Mouse (Mus musculus): Measurements from ENCODE around the gene Mpv17.

Gene Mpv17

DNA sequence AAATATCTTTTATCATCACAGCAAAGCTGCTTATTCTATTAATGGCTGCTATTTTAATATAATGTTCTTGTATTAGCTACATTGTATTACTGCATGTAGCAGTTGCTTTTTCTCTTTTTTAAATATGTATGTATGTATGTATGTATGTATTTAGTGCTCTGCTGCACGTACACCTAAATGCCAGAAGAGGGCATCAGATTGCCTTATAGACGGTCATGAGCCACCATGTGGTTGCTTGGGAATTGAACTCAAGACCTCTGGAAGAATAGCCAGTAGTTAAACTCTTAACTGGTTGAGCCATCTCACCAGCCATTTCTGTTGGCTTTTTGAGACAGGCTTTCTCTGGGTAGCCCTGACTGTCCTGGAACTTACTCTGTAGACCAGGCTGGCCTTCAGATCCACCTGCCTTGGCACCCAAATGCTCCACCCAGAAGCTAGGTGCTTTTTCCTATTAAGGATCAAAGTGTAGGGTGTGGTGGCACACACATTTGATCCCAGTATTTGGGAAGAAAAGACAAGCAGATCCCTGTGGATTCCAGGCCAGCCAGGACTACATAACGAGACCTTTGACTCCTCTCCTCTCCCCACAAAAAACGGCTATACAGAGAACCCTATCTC, 34.3 kb upstream of the Mpv17 start:
- DNase-seq (ENCODE audit: low spot score in 2 of 2), result no peak

DNA sequence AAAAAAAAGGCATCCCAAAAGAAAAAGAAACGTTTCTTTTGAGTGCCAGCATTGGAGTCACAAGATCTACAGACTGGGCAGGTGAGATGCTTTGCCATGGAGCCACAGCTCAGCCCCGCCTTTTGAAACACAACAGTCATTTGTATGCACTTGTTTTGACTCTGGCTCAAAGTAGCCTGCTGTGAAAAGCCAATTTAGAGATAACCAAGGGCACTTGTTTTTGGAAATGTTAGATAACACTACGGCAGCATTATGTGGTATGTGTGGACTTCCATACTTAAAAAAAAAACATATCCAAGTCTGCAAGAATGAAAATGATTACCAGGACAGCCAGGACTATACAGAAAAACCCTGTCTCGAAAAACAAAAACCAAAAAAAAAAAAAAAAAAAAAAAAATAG, 29.6 kb upstream of the Mpv17 start:
- DNase-seq (ENCODE audit: low spot score in 2 of 2), result no peak

DNA sequence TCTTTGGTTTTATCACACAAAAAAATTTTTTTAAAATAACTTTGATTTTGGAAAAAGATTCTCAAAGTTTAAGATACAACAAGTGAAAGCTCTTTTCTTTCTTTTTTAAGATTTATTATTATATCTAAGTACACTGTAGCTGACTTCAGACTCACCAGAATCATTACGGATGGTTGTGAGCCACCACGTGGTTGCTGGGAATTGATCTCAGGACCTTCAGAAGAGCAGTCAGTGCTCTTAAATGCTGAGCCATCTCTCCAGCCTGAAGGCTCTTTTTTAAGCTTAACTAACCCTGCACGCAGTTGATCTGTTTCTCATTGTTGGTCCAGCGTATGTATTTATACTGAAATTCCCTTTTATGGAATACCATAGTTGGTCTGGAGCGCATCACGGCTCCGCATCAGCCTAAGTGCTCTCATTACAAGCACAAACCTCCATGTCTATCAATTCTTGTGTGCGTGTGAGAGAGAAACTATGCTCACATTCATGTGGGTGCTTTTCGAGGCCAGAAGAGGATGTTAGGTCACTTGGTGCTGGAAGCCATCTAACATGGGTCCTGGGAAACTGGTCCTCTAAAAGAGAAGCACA, 27.2 kb upstream of the Mpv17 start:
- no peak for DNase-seq (ENCODE audit: low spot score in 2 of 2)

DNA sequence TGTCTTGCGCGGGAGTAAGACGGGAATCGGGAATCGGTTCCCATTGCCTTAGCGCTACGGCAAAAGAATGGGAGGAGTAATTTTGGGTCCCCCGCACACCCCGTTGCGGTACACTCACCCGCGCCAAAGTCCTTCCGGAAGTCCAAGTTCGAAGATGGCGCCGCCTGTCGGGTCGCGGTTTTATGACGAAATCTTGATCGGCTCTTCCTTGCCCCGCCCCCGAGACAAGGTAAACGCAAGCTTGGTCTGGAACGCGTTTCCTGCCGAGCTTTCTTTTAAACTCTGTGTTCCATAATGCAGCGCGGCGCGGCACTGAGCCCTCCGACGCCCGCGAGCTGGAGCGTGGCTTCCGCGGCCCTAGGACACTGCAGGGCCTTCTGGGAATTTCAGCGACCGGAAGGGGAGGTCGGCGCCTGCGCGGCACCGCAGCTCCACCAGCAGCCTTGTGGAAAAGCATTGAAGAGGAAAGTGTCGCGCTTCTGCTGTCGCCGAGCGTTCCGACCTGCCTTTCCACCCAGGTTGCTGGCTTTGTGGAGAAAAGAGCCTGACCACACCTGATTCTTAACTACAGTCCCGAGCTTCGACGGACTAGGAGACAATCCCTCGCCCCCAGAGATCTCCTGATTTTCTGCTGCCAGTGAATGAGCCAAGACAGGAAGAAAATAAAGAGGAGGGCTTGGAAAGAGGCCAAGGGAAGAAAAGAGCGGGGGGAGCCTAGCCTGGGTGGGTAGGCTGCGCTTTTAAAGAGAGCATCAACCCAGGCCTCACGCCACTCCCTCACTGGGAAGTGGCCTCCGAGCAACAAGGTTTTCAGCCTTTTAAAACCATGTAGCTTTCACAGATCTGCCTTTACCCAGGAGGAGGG, 25.9 kb upstream of the Mpv17 start, which contains the start of the genes Gm29609 and Gtf3c2:
Gm29609 (minus strand) TSS at position 146 of the 865 bp plus-strand sequence.
Gtf3c2 (minus strand) TSS at position 379 of the 865 bp plus-strand sequence.
- DNase-seq (ENCODE audit: low spot score in 2 of 2), result peak; percentile 97 to 98

DNA sequence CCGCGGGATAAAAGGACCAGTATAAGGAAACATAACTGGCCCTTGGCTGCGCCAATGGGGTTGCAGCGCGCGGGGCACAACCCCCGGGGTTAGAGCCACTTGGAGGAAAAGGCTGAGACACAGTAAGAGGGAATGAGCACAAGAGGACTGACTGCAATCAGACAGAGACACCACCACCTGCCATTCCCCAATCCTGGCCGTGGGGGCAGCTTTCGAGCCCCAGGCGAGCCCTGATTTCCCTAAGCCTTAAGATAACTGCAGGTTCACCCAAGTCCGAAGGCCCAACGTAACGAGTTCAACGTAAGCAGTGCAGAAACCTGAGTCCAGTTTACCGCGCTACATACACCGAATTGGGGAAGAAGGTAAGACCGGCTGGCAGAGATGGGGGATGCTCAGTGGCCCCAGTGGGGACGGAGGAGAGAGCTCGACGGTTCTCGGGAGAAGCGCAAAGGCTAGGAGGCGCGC, 25.3 kb upstream of the Mpv17 start:
- peak; percentile 51 to 64 for DNase-seq (ENCODE audit: low spot score in 2 of 2)

DNA sequence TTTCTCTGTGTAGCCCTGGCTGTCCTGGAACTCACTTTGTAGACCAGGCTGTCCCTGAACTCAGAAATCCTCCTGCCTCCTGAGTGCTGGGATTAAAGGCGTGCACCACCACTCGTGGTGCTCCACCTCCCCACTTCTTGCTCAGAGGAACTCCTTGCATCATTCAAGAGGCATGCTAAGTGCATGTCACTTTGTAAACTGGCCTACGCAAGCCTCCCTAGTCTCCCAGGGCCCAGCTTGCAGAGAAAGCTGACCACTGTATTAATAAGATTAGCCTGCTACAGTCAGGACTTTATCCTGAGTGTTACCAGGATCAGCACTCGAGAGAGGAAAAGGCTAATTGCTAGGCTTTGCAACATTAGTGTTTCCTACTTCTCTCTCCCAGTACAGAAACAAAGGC, 14.6 kb upstream of the Mpv17 start:
- DNase-seq (ENCODE audit: low spot score in 2 of 2), result no peak

DNA sequence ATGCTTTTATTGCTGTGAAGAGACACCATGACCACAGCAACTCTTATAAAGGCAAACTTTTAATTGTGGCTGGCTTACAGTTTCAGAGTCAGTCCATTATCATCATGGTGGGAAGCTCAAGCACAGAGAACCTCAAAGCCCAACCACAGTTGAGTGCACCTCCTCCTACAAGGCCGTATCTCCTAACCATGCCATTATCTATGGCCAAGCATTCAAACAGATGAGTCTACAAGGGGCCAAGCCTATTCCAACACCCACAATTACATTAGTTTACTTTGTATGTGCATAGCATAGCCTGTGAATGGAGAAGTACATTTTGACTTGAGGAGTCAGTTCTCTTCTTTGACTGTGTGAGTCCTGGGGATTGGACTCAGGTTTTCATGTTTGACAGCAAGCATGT, 10.8 kb upstream of the Mpv17 start:
- no peak for DNase-seq (ENCODE audit: low spot score in 2 of 2)

DNA sequence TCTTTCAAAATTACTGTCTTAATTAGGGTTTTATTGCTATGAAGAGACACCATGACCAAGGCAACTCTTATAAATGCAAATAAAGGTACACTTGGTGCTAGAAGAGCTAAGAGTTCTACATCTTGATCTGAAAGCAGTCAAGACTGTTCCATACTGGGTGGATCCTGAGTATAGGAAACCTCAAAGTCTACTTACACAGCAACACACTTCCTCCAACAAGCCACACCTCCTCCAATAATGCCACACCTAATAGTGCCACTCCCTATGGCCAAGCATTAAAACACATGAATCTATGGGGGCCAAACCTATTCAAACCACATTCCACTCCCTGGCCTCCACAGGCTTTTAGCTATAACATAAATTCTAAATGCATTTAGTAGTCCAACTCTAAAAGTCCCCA, 8.4 kb upstream of the Mpv17 start:
- DNase-seq (ENCODE audit: low spot score in 2 of 2), result no peak

DNA sequence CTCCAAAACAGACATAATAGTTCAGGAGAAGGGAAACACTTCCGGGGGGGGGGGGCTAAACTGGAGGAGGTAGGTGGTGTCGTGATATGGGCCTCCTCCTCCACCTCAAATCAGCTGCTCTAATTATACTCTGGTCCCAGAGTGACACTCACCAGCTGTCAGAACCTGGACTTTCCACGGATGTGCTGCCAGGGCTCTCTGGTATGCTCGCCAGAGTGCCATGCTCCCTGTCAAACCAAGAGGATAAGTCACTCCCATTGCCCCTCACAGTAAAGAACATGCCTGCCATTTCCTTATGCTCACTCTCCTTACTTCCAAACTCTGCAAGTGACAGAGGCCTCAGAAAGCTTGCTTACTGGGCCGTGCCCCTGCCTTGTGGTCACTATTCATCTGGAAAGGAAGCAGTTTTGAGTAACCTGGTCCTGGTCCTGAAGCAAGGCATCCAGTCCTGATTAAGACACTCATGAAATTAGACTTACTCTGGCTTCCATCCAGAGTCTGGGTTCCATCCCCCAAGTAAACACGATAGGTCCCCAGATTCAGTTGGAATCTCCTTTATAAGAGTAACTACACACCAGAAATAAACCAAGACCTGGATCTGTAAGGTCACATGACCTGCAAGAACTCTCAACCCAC, 417 bp downstream of the Mpv17 start:
- peak in 1 of 2 experiments; percentile 30 for DNase-seq (ENCODE audit: low spot score in 2 of 2)

DNA sequence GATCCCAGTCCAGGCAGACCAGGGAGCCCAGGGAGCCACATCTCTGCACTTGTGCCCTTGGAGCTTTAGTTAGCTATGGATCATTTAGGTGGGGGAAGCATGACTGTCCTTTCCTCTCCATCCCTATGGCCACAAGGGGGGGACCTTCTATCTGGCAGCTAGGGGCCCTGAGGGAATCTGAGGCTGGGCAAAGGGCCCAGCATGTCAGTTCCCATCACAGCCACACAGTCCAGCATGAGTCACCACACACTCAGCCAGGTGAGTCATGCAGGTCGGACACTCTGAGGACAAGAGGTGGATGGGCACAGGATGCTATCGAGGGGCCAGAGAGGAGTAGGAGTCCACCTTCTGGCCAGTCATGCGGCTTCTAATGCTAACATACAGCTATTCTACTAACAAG, 2.3 kb downstream of the Mpv17 start:
- DNase-seq (ENCODE audit: low spot score in 2 of 2), result no peak

DNA sequence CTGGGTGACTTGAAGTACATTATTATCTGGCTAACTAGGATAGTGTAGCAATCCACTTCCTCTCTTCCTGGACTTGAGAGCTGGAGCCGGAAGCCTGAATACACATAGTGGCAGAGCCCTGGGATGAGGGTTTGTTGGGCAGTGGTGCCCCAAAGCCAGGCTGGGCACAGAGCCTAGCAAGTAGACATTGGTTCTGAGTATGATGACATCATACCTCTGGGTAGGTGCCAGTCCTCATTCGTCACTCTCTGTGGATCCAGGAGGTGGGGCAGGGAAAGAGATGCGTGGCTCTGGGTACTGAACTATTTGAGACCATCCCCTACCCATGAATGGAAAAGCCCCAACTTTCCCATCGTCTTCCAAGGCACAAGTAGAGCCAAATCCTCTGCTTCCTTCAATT, 4.3 kb downstream of the Mpv17 start:
- DNase-seq (ENCODE audit: low spot score in 2 of 2), result no peak

DNA sequence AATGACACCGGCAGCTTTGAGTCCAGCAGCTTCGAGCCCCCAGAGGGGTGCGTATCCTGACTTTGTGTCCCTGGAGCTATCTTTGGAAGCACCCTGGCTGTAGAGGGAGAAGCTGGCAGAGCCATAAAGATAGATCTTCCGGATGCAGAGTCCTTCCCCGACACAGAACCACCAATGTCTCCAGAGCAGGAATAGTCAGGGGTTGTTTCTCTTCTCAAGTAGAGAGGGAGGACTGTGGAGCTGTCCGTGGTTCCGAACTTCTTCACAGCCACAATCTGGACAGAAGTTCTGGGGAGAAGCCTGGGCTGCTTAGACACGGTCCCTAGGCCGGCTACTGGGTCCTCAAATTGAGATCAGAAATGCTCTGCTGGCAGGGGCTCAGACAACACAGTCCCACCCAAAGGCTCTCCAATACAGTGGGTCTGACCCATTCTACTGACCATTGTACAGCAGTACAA, 15.1 kb downstream of the Mpv17 start:
- no peak for DNase-seq (ENCODE audit: low spot score in 2 of 2)

DNA sequence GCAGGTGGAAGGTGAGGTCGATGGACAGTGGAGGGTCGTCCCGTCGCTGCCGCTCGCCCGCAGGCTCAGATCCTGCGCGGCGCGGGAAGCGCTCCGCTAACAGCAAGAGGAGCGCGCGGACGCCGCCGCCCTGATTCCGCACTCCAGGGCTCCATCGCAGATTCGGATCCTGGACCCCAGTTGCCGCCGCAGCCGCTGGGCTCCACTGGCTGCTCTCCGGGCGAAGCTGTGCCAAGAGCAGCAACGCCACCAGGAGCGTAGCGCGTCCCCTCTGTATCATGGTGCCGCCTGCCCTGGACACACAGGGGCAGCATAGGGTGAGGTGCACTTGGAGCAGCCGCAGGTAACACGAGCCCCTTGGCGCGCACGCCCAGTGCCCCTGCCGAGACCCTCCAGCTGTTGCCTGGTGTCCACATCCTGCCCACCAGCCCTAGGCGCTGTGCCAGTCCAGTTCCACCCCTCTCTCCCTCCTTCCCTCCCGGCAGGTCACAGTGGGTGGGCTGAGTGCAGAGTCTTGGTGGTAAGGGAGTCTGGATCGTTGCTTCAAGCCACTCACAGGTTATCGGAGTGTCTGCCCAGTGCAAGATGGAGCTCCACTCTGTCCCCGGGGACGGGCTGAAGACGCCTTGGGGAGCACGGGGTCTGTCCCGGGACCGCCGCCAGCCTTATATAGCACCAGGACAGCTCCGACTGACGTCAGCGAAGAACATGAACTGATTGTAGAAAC, 15.6 kb downstream of the Mpv17 start, which contains the start of gene Ucn:
Ucn (minus strand) TSS at position 589 of the 727 bp plus-strand sequence.
- peak in 1 of 2 experiments; percentile 37 for DNase-seq (ENCODE audit: low spot score in 2 of 2)

DNA sequence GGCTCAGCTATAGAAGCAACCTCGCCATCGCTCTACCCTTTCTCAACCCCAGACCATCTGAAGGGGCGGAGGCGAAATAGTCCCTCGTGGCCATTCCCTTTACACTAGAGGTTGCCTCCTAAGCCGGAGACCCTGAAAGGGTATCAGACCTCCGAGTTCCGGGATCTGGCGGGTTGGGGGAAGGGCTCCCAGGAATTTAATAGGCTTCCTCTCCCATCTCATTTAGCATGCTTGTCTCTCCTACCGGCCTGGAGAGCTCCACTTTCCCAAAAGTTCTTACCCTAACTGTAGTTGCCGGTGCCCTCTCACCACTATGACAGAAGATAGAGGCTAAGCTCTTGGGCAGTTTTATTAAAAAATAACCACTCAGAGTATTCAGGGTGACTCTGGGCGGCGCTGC, 16.4 kb downstream of the Mpv17 start:
- DNase-seq (ENCODE audit: low spot score in 2 of 2), result no peak

DNA sequence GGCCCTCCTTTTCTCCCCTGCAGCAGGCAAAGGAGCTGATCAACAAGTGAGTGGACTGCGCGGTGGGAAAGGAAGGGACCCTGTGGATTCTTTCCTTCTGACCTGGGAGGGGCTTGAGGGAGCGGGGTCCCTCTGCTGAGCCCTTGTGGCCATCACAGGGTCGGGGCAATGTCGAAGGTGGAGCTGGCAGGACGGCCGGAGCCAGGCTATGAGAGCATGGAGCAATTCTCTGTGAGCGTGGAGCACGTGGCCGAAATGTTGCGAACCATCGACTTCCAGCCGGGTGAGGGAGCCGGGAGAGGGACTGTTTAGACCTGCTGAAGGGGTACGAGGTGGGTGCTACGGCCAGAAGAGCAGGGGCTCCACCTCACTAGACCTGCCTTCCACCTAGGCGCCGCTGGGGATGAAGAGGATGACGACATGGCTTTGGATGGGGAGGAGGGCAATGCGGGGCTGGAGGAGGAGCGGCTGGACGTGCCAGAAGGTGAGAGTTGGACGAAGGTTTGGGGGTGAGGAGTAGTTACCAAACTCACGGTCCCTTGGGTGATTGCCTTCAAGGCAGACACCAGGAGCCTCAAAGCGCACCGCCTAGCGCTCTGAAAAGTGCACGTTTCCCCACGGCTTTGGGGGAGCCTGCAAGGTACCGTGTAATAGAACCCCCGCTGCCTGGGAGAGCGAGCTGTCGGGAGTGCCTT, 17.2 kb downstream of the Mpv17 start:
- DNase-seq (ENCODE audit: low spot score in 2 of 2), result peak in 1 of 2 experiments; percentile 32

DNA sequence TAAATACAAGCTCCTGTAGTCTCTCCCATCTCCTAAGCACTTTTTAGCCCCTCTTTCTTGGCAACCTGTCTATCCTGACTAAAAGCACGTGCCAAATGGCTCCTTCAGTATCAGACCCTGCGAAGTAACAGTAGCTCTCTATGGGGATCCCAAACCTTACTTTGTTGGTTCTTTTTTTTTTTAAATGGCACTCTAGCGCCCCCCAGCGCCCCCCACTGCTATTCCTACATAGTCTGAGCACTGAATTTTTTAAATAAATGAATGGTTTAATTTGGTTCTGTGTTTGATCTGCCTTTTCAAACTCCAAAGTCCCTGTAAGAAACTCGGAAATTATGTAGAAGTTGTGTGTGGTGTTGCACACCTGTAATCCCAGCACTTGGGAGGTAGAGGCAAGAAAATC, 28.0 kb downstream of the Mpv17 start:
- no peak for DNase-seq (ENCODE audit: low spot score in 2 of 2)

DNA sequence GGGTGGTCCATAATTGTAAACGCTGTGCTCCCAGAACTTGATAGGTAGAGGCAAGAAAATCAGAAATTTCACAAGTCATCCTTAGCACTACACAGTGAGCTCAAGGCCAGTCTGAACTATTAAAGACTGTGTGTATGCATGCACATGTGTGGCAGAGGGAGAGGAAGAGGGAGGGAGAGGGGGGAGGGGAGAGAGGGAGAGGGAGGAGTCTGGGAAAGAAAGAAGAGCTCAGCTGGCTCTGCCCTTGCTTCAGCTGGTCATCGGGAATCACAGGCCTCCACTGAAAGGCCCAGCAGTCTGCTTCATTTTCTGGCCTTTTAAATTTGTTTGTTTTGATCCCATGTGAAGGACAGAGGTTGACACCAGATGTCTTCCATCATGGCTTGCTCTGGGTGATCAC, 30.6 kb downstream of the Mpv17 start:
- no peak for DNase-seq (ENCODE audit: low spot score in 2 of 2)

DNA sequence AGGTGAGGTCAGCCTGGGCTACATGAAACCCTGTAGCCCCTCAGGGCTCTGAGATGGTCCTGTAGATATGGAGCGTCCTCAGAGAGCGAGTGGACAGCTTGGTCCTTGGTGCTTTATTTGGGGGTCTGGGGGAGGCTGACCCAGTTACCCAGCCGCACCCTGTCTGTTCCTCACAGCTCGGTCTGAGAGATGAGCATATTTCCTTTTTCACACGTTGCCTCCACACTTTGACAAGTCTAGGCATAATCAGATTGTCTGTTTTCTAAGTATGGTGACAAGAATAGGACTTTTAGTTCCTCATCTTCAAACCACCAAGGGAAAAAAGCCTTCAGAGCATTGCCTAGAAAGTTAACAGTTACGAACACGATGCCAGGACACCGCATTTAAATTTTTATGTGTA, 32.9 kb downstream of the Mpv17 start:
- peak; percentile 43 to 74 for DNase-seq (ENCODE audit: low spot score in 2 of 2)

DNA sequence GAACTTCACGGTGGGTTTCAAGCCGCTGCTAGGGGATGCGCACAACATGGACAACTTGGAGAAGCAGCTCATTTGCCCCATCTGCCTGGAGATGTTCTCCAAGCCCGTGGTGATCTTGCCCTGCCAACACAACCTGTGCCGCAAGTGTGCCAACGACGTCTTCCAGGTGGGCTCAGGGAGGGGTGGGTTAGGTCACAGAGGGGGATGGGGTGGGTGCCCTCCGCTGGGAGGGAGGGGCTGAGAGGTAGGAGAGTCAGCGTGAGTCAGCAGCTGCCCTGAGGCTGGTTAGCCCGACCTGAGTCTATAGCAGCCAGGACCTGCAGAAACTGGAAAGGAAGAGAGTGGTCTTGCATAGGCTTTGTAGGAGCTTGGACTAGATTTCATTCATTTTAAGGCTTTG, 37.1 kb downstream of the Mpv17 start:
- no peak for DNase-seq (ENCODE audit: low spot score in 2 of 2)

DNA sequence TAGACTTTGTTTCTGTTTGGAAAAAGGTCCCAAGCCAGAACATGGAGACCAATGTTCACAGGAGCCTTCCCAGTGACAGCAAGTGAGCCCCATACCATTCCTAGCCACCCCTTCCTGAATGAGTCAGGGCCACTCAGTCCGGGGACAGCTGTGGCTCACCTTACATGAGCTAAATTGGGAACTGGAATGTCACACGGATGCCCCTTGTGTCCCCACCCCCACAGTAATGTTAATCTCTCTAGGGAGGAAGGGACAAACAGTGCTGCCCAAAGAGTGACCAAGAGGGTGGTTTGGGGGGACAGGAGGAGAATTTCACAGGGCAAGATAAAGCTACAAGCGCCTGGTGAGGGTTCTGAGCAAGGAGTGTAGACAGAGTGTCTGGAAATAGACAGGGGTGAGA, 37.7 kb downstream of the Mpv17 start, which contains the start of gene Trim54:
Trim54 (plus strand) TSS at position 359 of the 400 bp plus-strand sequence.
- DNase-seq (ENCODE audit: low spot score in 2 of 2), result no peak

DNA sequence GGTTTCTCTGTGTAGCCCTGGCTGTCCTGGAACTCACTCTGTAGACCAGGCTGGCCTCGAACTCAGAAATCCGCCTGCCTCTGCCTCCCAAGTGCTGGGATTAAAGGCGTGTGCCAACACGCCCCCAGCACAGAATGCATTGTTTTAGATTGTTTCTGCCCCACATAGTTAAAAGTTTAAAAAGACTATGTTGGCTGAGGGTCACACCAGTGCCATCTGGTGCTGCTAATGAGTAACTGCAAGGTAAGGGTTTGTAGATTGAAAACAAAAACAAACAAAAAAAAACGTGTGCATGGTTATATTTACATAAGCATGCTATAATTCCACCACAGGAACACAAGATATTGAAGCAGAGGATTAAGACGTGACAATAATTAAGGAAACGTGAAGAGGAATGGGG, 43.3 kb downstream of the Mpv17 start:
- no peak for DNase-seq (ENCODE audit: low spot score in 2 of 2)
